Mouse (Mus musculus) spleen, postnatal 4 days (tissue): Measurements from ENCODE around the gene Efna4.

ENCODE experiments used
- DNase-seq, 2 experiments: peaks; one replicate each; pipeline ENCODE4 v3.0.0; 2022; ENCODE audit warnings: low spot score in 2 of 2

The Efna4 gene

DNA sequence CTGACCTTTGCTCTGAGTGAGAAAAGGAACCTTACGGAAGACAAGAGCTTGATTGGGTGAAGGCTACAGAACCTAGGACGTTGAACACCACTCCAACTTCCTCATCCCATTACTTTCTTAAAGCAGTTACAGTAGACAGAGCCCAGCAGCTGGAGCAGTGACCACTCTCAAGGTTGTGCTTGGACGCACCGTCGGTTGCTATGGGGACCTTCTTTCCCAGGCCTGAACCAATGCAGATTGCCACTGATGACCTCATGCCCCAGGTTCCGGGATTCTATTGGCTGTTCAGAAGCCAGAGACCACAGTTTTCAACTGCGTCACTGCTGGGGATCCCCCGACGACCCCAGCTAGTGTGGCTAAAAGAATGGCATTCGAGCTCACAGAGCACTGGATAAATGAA, 6.9 kb downstream of the Efna4 start:
- DNase-seq, result no peak

DNA sequence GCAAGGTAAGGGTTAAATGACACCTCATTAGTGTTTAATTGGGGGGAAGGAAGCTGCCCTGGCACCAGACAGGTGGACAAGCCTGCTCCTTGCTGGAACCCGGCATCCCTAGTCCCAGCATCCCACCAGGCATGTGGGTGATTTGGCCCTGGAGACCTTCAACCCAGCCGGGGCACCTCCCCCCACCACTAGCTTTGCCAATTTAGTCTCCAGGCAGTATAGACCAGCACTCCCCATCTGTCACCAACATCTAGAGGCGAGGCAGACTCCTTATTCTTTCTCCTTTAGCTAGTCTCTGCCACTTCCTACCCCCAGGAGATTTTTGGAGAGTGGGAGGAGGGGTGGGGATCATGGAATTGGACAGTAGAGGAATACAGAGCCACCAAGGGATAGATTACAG, 7.5 kb downstream of the Efna4 start:
- DNase-seq, result no peak

DNA sequence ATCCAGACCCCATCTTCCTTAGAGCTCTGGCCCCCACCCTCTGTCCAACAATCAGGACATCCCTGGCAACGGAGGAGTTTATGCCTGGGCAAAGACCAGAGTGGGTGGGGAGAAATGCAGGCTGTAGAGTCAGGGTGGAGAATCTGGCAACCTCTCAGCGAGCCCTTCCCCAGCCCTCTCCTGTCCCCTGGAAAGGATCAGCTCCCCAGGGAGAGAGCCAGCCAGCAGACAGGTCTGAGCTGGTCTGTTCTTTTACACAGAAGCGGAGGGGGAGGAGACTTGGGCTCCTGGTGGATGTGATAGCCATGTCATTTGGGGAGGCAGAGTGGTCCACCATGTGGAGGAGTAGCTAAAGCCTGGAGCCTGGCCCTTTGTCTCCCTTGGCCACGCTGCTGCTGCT, 9.2 kb downstream of the Efna4 start:
- no peak for DNase-seq

DNA sequence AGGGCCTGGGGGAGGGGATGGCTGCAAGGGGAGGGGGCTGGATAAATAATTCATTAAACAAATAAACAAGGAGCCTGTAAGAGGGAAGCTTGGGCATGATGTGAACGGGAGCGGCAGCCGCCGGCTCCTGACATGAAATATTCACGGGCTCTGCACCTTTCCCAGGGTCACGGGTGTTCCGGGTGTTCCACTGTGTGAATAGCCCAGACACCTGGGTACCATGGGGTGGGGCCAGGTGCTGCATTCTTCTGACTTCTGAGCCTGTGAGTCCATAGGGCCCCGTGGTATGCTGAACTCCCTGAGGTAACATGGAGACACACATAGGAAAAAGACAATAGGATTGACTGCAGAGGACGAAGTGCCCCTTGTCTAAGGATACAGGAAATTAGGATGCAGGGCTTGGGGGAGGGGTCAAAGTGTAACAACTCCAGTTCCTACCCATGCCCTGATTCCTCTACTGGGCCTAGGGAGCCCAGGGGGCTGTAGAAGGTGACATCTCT, 10.4 kb downstream of the Efna4 start:
- DNase-seq, result no peak

DNA sequence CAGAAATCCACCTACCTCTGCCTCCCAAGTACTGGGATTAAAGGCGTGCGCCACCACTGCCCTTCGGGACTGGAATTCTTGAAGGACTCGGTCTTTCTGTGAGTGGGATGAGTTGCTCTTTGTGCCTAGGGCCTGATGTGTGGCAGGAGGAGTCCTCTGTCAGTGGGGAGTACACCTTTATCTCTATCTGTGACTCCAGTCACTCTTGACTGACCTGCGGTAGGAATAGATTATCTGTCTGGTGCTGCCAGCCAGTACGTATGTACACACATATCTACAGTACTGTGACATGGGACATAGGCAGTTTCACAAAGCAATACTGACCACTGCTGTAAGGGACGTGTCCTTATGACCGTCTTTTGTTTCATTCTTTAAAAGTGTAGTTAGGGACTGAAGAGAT, 11.9 kb downstream of the Efna4 start:
- no peak for DNase-seq

DNA sequence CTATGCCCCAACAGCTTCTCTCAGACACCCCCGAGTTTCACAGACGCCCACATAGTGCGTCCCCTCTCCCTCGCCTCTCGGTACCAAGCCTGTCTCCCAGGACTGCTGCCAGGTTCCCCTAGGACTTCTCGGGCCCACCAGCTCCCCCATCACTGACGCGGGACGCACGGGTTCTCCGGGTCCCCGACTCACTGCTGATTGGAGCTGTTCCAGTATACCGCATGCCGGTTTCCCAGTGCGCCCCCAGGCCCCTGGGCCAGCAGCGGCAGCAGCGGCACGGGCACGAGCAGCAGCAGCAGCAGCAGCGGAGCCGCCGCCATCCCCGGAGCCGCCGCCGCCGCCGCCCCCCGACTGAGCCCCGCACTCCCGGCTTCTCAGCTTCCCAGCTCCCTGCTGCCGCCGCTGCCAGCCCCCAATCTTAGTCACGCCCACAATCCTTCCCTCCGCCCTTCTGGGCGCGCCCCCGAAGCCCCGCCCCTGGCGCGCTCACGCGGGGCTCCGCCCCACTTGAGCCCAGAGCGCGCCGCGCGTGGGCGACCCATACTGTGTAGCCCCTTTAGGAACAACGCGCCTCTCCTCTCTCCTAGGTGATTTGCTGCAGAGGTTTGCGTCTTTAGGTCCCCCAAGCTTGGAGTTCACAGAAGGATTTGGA, 15.2 kb downstream of the Efna4 start, which contains the start of gene Efna3:
Gene Efna3, minus strand, starts transcription at position 452 of the 652 bp plus-strand sequence.
- peak; percentile 46 to 68 for DNase-seq

DNA sequence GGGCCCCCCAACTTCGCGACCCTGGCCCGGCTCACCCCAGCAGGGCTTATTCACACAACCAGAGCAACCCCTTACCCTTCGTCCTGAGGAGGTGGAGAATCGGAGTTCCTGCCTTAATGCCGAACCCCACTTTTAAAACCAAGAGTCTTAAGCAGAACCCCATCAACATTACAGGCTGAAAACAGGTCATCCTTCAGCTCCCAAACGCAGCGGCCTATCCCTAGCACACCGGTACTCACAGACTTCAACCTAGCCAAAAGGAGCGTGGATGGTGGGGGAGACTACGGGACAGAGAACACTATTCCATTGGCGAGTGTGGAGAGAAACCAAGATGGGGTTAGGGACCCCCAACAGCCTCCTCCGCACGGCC, 15.7 kb downstream of the Efna4 start:
- no peak for DNase-seq

DNA sequence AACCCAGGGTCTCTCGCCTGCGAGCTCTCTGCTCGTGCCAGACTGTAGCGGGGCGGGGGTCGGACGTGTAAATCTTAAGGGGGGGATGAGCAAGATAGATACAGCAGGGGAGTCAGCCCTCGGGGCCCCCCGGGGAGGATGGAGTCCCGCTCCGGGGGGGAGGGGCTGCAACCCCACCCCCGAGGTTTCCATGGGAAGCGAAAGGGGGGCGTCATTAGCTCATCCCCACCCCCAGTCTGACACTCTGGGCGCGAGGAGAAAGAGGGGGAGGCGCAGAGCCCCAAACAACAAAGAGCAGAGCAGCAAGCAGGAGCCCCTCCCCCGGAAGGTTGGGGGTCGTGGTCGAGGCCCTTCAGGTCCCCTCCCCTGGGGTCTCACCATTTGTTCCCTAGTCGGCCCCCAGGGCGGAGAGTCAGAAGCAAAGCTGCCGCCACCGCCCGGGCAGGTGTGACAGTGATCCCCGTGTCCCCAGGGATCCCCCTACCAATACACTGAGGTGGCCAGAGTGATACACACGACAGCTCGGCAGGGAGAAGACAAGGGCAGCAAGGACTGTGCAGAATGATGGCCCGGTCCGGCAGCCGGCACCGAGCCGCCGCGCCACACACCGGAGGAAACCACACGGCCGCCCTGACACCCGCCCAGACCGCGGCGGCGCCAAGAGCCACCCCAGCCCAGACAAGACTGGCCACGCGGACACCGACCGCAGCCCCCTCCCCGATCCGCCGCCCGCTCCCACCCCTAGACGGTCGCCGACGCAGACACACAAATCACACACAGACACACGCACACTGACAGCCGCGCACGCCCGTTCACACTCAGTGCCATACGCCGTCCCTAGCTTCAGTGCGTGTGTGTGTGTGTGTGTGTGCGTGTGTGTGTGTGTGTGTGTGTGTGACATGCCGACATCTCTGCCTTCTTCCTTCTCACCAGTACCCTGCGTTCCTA, 16.4 kb downstream of the Efna4 start:
- peak in 1 of 2 experiments; percentile 69 for DNase-seq

DNA sequence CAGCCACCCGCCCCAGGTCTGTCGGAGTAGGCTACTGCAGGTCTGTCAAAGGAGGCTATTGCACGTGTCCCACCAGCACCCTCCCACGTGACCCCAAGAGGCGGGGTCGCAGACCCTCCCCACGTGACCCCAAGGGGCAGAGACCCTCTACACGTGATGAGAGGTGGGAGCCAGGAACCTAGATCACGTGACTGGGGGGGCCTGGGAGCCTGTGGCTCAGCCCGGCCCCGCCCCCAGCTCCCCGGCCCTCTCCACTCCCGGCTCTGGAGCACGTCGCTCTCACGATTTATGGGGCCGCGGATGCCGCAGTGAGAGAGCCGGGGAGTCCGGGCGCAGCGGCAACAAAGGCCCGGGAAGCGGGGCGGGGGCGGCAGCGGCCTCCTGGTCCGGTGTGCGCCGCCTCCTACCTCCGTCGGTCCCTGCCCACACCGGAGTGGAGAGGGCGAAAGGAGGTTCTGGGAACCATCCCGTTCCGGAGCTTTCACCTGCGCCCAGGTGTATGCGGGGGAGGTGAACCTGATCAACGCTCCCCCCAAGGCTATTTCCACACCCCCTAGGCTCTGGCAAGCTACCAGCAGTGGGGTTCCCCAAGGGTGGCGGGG, 17.1 kb downstream of the Efna4 start:
- DNase-seq, result peak in 1 of 2 experiments; percentile 64

DNA sequence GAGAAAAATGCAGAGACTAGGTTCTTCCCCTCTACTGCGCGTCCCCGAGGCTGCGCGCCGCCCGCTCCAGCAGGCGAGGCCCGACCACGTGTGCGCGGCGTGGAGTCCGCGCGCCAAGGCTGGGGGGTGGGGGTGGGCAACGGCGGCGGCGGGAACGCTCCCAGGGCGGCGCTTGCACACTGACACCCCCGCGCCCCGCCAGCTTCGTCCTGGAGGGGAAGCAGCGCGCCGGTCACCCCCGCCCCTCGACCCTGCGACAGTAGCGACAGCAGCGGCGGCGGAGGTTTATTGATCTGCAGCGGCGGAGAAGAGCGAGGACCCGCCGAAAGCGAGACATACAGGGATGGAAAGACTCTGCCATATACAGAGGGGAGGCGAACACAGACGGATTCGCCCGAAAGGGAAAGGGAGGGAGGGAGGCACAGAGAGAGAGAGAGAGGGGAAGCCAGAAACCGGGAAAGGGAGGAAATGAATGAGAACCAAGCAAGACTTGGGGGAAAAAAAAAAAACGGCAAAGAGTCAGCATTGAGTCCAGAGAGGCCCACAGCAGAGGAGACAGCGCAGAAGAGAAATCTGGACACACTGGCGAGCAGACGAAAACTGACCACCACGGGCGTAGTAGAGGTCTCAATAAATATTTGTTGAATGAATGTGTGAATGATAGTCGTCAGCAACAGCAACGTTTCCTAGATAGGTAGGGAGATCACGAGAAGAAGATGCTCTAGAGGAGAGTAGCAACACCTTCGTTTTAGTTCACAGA, 18.1 kb downstream of the Efna4 start:
- peak in 1 of 2 experiments; percentile 64 for DNase-seq

DNA sequence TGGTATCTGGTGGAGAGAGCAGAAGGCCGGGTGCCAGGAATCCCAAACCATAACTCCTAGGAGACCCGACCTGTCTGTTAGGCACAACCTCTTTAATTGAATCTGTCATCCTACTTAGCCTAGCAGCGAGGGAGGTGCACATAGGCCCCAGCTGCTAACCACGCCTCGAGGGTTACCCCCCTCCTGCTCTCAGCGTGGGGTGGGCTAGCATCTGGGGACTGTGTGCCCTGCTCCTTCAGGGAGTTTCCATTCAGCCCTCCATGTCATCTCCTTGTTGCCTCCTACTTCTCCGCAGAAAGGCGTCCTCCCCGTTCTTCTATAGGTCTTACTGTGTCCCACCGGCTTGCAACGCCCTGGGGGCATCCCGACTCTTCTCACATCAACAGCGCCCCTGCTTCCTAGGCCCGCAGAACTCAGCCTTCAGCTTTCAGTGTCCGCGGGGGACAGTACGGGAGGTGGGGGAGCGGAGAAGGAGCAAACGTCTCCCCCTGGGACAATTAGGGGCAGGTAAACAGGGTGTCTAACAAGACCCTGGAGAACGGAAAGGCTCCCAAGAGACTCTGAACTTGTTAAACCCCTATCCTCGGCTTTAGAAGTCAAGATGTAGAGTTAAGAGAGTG, 18.7 kb downstream of the Efna4 start:
- DNase-seq, result no peak

DNA sequence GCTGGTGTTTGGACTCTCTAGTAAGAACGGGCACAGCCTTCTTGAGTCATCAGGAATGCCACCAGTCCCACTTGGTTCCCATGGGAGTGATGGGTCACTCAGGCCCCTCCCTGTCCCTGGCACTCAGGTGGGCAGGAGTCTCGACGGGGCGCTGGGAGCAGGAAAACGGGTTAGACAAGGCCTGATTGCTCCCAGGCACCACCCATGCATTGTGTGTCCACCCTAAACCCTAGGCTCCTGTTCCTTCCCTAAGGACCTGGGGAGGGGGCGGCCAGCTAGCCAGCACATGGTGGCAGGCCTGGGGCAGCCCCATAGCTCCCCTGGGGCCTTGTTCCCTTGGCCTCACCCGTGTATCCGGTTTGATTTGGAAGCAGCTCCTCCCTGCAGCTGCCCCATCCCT, 19.5 kb downstream of the Efna4 start:
- DNase-seq, result no peak

DNA sequence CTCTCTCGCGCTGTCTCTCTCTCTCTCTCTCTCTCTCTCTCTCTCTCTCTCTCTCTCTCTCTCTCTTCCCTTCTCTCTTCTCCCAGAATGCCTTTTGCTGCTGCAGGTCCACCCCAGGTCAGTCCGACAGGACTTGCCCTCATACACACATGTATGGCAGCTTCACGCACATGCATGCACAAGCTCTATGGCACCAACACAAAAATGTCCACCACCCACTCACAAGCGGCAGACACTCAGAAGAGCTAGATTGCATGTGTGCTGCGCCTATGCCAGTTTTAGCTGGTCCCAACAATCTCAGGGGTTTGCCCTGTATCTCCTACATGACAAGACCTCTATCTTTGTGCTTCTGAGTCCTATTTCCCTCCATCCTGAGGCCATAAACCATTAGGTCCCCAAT, 20.6 kb downstream of the Efna4 start:
- DNase-seq, result no peak

DNA sequence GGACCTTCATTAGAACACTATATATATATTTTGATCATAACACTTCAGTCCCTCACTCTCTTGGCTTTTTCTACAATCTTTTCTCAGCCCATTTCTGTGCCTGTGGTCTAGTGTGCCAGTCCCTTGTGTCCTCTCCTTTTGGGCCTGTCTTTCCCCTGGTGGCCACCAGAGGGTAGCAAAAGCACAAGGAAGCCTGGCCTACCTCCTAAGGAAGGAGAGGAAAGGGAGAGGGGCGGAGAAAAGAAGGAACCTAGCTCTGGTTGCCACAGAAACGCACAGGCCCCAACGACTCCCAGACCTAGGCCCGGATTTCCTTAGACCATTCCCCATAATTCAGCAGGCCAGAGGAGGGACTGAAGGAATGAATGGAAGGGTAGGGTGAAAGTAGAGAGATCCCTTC, 21.0 kb downstream of the Efna4 start:
- DNase-seq, result peak; percentile 67 to 83

DNA sequence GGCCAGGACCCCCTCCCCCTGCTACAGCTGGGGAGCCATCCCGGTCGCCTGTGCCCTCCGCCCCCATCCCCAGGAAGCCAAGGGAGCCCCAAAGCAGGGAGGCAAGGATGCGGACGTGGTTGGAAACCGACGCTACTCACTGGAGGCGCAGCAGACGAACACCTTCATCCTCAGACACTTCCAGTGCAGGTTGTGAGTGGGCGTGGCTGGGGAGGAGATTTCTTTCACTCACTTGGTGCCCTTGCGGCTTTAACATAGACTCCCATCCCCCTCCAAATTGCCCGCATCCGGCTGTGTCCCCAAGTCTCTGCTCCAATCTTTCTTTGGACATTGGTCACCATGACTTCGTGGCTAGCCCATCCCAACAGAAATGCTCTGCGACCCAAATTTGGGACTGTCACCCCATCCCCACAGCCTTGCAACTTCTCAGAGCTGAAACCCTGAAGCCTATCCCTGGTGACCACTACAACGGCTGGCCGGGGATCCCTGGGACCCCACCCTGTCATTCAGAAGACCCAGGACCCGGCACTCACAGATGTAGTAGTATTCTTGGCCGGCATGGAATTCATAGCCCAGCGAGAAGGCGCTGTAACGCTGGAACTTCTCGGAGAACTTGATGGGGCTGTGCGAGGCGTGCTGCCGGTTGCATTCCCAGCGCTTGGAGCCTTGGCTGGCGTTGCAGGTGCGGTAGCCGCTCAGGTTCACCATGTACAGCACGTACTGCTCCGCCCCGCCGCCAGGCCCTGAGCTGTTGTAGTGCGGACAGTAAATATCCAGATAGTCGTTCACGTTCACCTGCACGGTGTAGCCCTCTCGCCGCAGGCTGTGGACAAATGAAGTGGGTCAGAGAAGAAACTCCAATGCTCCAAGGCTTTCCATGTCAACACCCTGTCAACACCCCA, 21.6 kb downstream of the Efna4 start:
- DNase-seq, result no peak

DNA sequence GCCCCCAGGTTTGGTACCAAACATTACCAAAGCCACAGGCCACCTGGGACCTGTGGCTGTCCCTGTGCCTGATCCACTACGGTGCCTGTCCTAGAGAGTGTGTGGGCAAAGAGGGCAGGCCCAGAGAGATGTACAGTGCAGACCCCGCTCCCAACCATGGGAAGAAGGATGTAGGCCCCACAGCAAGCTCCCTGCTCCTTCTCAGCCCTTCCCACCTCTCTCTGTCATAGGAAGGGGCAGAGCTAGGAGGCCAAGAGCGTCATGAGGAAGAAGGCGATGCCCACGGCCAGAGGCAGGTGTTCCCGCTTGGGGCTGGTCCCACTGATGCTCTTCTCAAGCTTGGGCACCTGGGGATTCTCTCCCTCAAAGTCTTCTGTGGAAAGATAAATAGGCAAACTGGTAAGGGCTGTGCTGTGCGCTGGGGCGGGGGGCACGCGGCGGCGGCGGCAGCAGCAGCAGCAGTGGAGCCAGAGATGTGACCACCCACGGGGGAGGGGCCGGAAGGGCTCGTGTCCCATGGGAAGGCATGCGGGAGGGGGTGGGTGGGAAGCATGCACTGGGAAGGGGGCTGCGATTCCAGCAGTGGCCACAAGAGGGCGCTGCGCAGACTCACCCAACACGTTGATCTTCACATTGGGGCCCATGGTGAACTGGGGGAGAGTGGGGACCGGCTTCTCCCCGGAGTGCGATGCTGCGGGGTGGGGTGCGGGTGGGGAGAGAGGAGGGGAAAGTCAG, 22.5 kb downstream of the Efna4 start:
- DNase-seq, result peak; percentile 68 to 90

DNA sequence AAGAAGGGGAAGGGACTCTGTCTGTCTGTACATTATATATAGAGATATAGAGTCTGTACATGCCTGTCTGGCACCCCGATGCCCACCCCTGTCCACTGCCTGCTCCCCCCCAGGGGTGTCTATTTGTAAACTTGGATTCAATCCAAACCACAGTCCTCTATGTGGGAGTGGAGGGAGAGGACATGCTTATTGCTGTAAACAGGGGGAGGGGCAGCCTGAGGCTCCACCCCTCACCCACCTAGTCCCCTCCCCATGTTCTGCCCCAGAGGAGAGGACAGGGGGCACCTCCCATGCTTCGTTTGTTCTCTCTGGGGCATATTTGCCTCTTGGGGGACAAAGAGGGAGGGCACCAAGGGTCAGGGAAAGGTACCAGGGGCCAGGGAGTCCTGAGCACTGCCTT, 23.0 kb downstream of the Efna4 start:
- no peak for DNase-seq

DNA sequence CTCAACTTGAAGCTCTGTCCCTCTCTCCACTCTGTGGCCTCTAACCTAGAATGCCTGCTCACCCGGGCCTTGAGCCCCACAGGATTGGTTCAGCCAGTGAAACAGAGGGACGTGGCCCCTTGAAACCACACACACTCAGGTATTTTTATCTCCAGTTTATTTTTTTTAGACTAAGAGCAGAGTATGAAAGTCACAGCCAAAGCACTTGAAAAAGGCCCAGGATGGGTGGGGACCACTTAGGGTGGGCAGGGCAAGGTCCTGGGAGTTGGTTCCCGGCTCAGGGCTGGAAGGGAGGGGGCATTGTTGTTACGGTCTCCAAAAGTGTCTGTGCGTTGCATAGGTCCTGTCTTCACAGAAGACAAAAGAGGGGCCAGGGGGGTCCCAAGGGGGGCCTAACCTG, 23.5 kb downstream of the Efna4 start:
- DNase-seq, result no peak

DNA sequence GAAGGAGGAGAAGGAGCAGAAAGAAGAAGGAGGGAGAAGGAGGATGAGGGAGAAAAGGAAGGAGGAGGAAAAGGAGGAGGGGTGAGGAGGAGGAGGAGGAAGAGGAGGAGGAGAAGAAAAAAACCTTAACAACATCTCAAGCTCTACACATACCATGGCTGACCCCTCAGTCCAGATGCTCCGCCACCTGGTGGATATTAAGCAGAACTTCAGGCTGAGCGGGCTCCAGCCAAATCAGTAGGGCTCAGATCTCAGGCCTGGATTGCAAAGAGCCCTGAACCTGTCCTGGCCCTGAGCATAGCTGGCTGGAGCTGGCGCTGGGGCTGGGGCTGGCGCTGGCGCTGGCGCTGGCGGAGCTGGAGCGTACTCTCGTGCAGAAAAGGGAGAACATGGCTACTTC, 29.7 kb downstream of the Efna4 start:
- peak; percentile 51 to 78 for DNase-seq
